Mouse (Mus musculus): ENCODE results near the gene Cnr2.

GRCm38 (mm10) chr4:135925341-135925740, 30.1 kb downstream of the Cnr2 start:
- TF ChIP-seq CTCF (IDR thresholded peaks at IDR 0.05) (no peak), POLR2A (IDR thresholded peaks at IDR 0.05; ENCODE audit: insufficient read depth, low read depth, low read length) (no peak), EP300 (IDR thresholded peaks at IDR 0.05; ENCODE audit: insufficient read depth, low read depth, low read length) (no peak)
